Mouse (Mus musculus) myocyte (in vitro differentiated cells): ENCODE measurements around the gene Gm42688. TPM values are rescaled to one million over a fixed set of nuclear protein-coding genes. Genes with fewer than 3 reads are reported as not detected.

Source experiments
- H3K27me3 ChIP-seq: one replicate; pipeline ENCODE4 v1.6.1; 2011; ENCODE audit not compliant: control insufficient read depth, insufficient read depth, insufficient read length
- H3K36me3 ChIP-seq: one replicate; pipeline ENCODE4 v1.6.1; 2011; ENCODE audit not compliant: control insufficient read depth, insufficient read depth
- H3K4me2 ChIP-seq: one replicate; pipeline ENCODE4 v1.6.1; 2011; ENCODE audit warnings: low read depth, control low read depth
- H3K4me3 ChIP-seq: one replicate; pipeline ENCODE4 v1.5.1; 2011; ENCODE audit warnings: mild to moderate bottlenecking, control low read depth, moderate library complexity
- H3K79me2 ChIP-seq: one replicate; pipeline ENCODE4 v1.6.1; 2011; ENCODE audit not compliant: control insufficient read depth, insufficient read depth
- H3ac ChIP-seq: one replicate; pipeline ENCODE4 v1.6.1; 2011; ENCODE audit not compliant: control insufficient read depth, insufficient read length
- CEBPB ChIP-seq: IDR thresholded peaks from 2 replicates; pipeline ENCODE4 v1.6.1; 2011; ENCODE audit warnings: mild to moderate bottlenecking, moderate library complexity; ENCODE audit not compliant: poor library complexity, insufficient read depth, severe bottlenecking
- E2F4 ChIP-seq: IDR thresholded peaks from one replicate; pipeline ENCODE4 v1.6.1; 2011; ENCODE audit warnings: mild to moderate bottlenecking, control low read depth, moderate library complexity; ENCODE audit not compliant: insufficient read depth
- MAX ChIP-seq: IDR thresholded peaks from one replicate; pipeline ENCODE4 v1.6.1; 2011; ENCODE audit warnings: low read depth, mild to moderate bottlenecking, control low read depth
- MYOD1 ChIP-seq, 3 experiments: IDR thresholded peaks; one replicate each; pipeline ENCODE4 v1.6.1; 2011; ENCODE audit warnings: control low read depth in 2 of 3, low read depth in 2 of 3, mild to moderate bottlenecking in 2 of 3, moderate library complexity in 1 of 3; ENCODE audit not compliant: insufficient read length in 2 of 3, control insufficient read depth in 1 of 3
- MYOG ChIP-seq, 3 experiments: IDR thresholded peaks; one replicate each; pipeline ENCODE4 v1.6.1; 2011; ENCODE audit warnings: control low read depth in 2 of 3, low read depth in 2 of 3, mild to moderate bottlenecking in 2 of 3; ENCODE audit not compliant: insufficient read length in 2 of 3, control insufficient read depth in 1 of 3, insufficient read depth in 1 of 3
- POLR2A ChIP-seq: IDR thresholded peaks from one replicate; pipeline ENCODE4 v1.6.1; 2011; ENCODE audit warnings: low read depth, mild to moderate bottlenecking, control low read depth, moderate library complexity; ENCODE audit not compliant: insufficient read length
- POLR2AphosphoS2 ChIP-seq: IDR thresholded peaks from one replicate; pipeline ENCODE4 v1.6.1; 2011; ENCODE audit warnings: low read depth, control low read depth; ENCODE audit not compliant: insufficient read length
- REST ChIP-seq: IDR thresholded peaks from one replicate; pipeline ENCODE4 v1.6.1; 2011; ENCODE audit warnings: mild to moderate bottlenecking, control low read depth, moderate library complexity; ENCODE audit not compliant: insufficient read depth, insufficient read length
- SRF ChIP-seq: IDR thresholded peaks from one replicate; pipeline ENCODE4 v1.6.1; 2011; ENCODE audit warnings: low read depth; ENCODE audit not compliant: control insufficient read depth, insufficient read length
- TCF12 ChIP-seq: IDR thresholded peaks from one replicate; pipeline ENCODE4 v1.6.1; 2011; ENCODE audit warnings: mild to moderate bottlenecking, control low read depth; ENCODE audit not compliant: poor library complexity, insufficient read depth, severe bottlenecking
- TCF3 ChIP-seq: IDR thresholded peaks from one replicate; pipeline ENCODE4 v1.6.1; 2011; ENCODE audit warnings: low read depth, control low read depth; ENCODE audit not compliant: insufficient read length
- USF1 ChIP-seq: IDR thresholded peaks from one replicate; pipeline ENCODE4 v1.6.1; 2011; ENCODE audit warnings: low read depth, mild to moderate bottlenecking, control low read depth, moderate library complexity
- polyA plus RNA-seq: library from polyadenylated mRNA; unstranded; fragments of >200 nt; fragmentation: generic; extraction: Trizol; gene quantifications from one replicate; pipeline ENCODE4 v1.2.1, GENCODE M21; 2012; ENCODE audit warnings: missing spikeins

Gm42688 gene
- polyA plus RNA-seq, 1 experiment = 0.96 TPM

- H3K36me3 ChIP-seq = peaks cover under 1% of the 10 kb centered on the region
- TF ChIP-seq E2F4 = no peak
- peak; percentile 11 for TF ChIP-seq POLR2AphosphoS2
Measured at GRCm38 (mm10) chr6:83141636-83142035, 40.2 kb downstream of the Gm42688 start.

GRCm38 (mm10) chr6:83142211-83142731, 40.9 kb downstream of the Gm42688 start:
- Histone ChIP-seq H3K79me2 (peaks cover 52% of the 10 kb centered on the region), H3K4me3 (peak overlapping the region; percentile 17), H3K4me2 (peak overlapping the region; percentile 72), H3K36me3 (peaks cover 3% of the 10 kb centered on the region), H3K27me3 (no peaks in the 10 kb centered on the region), H3ac (no peak overlapping the region)
- peak; percentile 75 for TF ChIP-seq POLR2AphosphoS2
- TF ChIP-seq USF1 = peak; percentile 49
- TF ChIP-seq MAX = no peak
- TF ChIP-seq E2F4 = no peak
- peak in 1 of 3 experiments; percentile 6 for TF ChIP-seq MYOD1 (IDR thresholded peaks at IDR 0.05; ENCODE audit: control insufficient read depth in 1 of 3, insufficient read length in 2 of 3, low read depth in 2 of 3)
- peak; percentile 26 for TF ChIP-seq POLR2A

More at GRCm38 (mm10) chr6:83141636-83142035, 40.2 kb downstream of the Gm42688 start:
- Histone ChIP-seq H3K4me2 (peak overlapping the region; percentile 72), H3K4me3 (peak overlapping the region; percentile 17), H3K27me3 (no peaks in the 10 kb centered on the region), H3ac (no peak overlapping the region), H3K79me2 (peaks cover 52% of the 10 kb centered on the region)

GRCm38 (mm10) chr6:83142886-83143285, 41.5 kb downstream of the Gm42688 start:
- Histone ChIP-seq H3K4me2 (peak overlapping the region; percentile 72), H3K36me3 (peaks cover 3% of the 10 kb centered on the region), H3K27me3 (no peaks in the 10 kb centered on the region), H3K79me2 (peaks cover 52% of the 10 kb centered on the region), H3K4me3 (peak overlapping the region; percentile 17), H3ac (no peak overlapping the region)
- TF ChIP-seq MYOG (IDR thresholded peaks at IDR 0.05; ENCODE audit: control insufficient read depth in 1 of 3, insufficient read depth in 1 of 3, insufficient read length in 2 of 3, low read depth in 2 of 3) (no peak), MAX (no peak), USF1 (no peak), CEBPB (no peak), POLR2A (no peak), REST (no peak), E2F4 (no peak), MYOD1 (IDR thresholded peaks at IDR 0.05; ENCODE audit: control insufficient read depth in 1 of 3, insufficient read length in 2 of 3, low read depth in 2 of 3) (no peak), POLR2AphosphoS2 (no peak), TCF3 (no peak), SRF (no peak)

GRCm38 (mm10) chr6:83145209-83145608, 43.8 kb downstream of the Gm42688 start:
- Histone ChIP-seq H3ac (no peak overlapping the region), H3K36me3 (peaks cover 8% of the 10 kb centered on the region), H3K4me3 (no peak overlapping the region), H3K27me3 (no peaks in the 10 kb centered on the region), H3K79me2 (peaks cover 31% of the 10 kb centered on the region), H3K4me2 (peak overlapping the region; percentile 31)
- no peak for TF ChIP-seq REST
- TF ChIP-seq E2F4 = no peak
- TF ChIP-seq MAX = no peak
- TF ChIP-seq SRF = no peak
- no peak for TF ChIP-seq TCF3
- TF ChIP-seq USF1 = no peak
- TF ChIP-seq TCF12 = no peak
- no peak for TF ChIP-seq MYOG (IDR thresholded peaks at IDR 0.05; ENCODE audit: control insufficient read depth in 1 of 3, insufficient read depth in 1 of 3, insufficient read length in 2 of 3, low read depth in 2 of 3)
- TF ChIP-seq POLR2AphosphoS2 = no peak
- TF ChIP-seq POLR2A = no peak
- TF ChIP-seq MYOD1 (IDR thresholded peaks at IDR 0.05; ENCODE audit: control insufficient read depth in 1 of 3, insufficient read length in 2 of 3, low read depth in 2 of 3) = no peak
- no peak for TF ChIP-seq CEBPB

GRCm38 (mm10) chr6:83145805-83146204, 44.4 kb downstream of the Gm42688 start:
- Histone ChIP-seq H3ac (no peak overlapping the region), H3K79me2 (peaks cover 25% of the 10 kb centered on the region), H3K36me3 (peaks cover 8% of the 10 kb centered on the region), H3K4me2 (peak overlapping the region; percentile 18), H3K27me3 (no peaks in the 10 kb centered on the region), H3K4me3 (no peak overlapping the region)
- TF ChIP-seq TCF12 (no peak), E2F4 (no peak), POLR2A (no peak), USF1 (no peak), MYOD1 (IDR thresholded peaks at IDR 0.05; ENCODE audit: control insufficient read depth in 1 of 3, insufficient read length in 2 of 3, low read depth in 2 of 3) (no peak)

GRCm38 (mm10) chr6:83147280-83147679, 45.9 kb downstream of the Gm42688 start:
- Histone ChIP-seq H3K4me3 (no peak overlapping the region), H3K36me3 (peaks cover 12% of the 10 kb centered on the region), H3K79me2 (peaks cover 17% of the 10 kb centered on the region), H3K27me3 (no peaks in the 10 kb centered on the region), H3K4me2 (no peak overlapping the region), H3ac (no peak overlapping the region)
- TF ChIP-seq MYOD1 (IDR thresholded peaks at IDR 0.05; ENCODE audit: control insufficient read depth in 1 of 3, insufficient read length in 2 of 3, low read depth in 2 of 3) (no peak), USF1 (no peak), TCF3 (no peak), MYOG (IDR thresholded peaks at IDR 0.05; ENCODE audit: control insufficient read depth in 1 of 3, insufficient read depth in 1 of 3, insufficient read length in 2 of 3, low read depth in 2 of 3) (no peak), SRF (no peak), TCF12 (no peak), POLR2AphosphoS2 (no peak), E2F4 (no peak), CEBPB (no peak), POLR2A (no peak), REST (no peak), MAX (no peak)
